Mouse (Mus musculus) kidney, postnatal 0 days (tissue): ENCODE results near the gene Cox18. TPM values are rescaled to one million over a fixed set of nuclear protein-coding genes. Genes with fewer than 3 reads are reported as not detected.

Experiments used
- ATAC-seq: fragments of 200-750 bp; cut with Nextera tagmentation; replicated peaks from 2 replicates; pipeline ENCODE4 v1.8.0; 2017; ENCODE audit warnings: low read depth, moderate number of reproducible peaks, moderate TSS enrichment, moderate library complexity; ENCODE audit not compliant: low FRiP score
- DNase-seq: peaks from one replicate; pipeline ENCODE4 v3.0.0-alpha.2; 2016; ENCODE audit warnings: low spot score
- H3K27ac ChIP-seq: fragments of 300-500 bp; sonication (generic); 2 replicates; pipeline ENCODE4 v1.5.1; 2014; ENCODE audit warnings: mild to moderate bottlenecking
- H3K27me3 ChIP-seq: fragments of 300-500 bp; sonication (generic); 2 replicates; pipeline ENCODE4 v1.6.1; 2014; ENCODE audit warnings: low read length, mixed read lengths; ENCODE audit not compliant: insufficient read depth
- H3K36me3 ChIP-seq: fragments of 300-500 bp; sonication (generic); 2 replicates; pipeline ENCODE4 v1.6.1; 2014; ENCODE audit warnings: low read length, mixed read lengths; ENCODE audit not compliant: insufficient read depth
- H3K4me1 ChIP-seq: fragments of 300-500 bp; sonication (generic); replicated peaks from 2 replicates; pipeline ENCODE4 v1.6.1; 2014; ENCODE audit warnings: antibody characterized with exemption, low read length, mixed read lengths; ENCODE audit not compliant: insufficient read depth
- H3K4me2 ChIP-seq: fragments of 300-500 bp; sonication (generic); 2 replicates; pipeline ENCODE4 v1.6.1; 2014; ENCODE audit warnings: mild to moderate bottlenecking, low read length, moderate library complexity, mixed read lengths
- H3K4me3 ChIP-seq: fragments of 300-500 bp; sonication (generic); replicated peaks from 2 replicates; pipeline ENCODE4 v1.5.1; 2014; ENCODE audit warnings: low read depth, low read length
- H3K9ac ChIP-seq: fragments of 300-500 bp; sonication (generic); 2 replicates; pipeline ENCODE4 v1.6.1; 2014; ENCODE audit warnings: low read depth, low read length
- H3K9me3 ChIP-seq: fragments of 300-500 bp; sonication (generic); replicated peaks from 2 replicates; pipeline ENCODE4 v1.6.1; 2016; ENCODE audit warnings: low read length, inconsistent platforms, mixed read lengths
- CTCF ChIP-seq: IDR thresholded peaks from 2 replicates; pipeline ENCODE4 v1.5.1; 2016; ENCODE audit warnings: antibody characterized with exemption, low read depth, mild to moderate bottlenecking, moderate library complexity
- WGBS: fragments of 180-500 bp; shearing (Covaris S2); extraction: QIAGEN DNeasy Blood & Tissue Kit; methylation state at CpG from one replicate; pipeline ENCODE4 v1.1.7; 2014; 5-methylcytosine and 5-hydroxymethylcytosine counted together
- polyA plus RNA-seq: library from polyadenylated mRNA; unstranded; fragments of >200 nt; fragmentation: Nextera tagmentation; extraction: Ambion mirVana; gene quantifications from 2 replicates; pipeline ENCODE4 v1.2.1, GENCODE M21; 2015

The Cox18 gene
- polyA plus RNA-seq, 1 experiment from 2014 or later: 32.5 TPM

- no peak overlapping the region for H3K27ac ChIP-seq
- 0 out of 2 replicates have a peak, but pooled peaks cover 2% of the 10 kb centered on the region for H3K4me1 ChIP-seq
- H3K9ac ChIP-seq: no peak overlapping the region
- no peak overlapping the region for H3K4me2 ChIP-seq
- 87% methylated on average over 3 of the region's 3 CpGs for WGBS
- no peaks in the 10 kb centered on the region for H3K27me3 ChIP-seq
- DNase-seq (no peak), ATAC-seq (no peak)
- peaks cover 34% of the 10 kb centered on the region for H3K36me3 ChIP-seq
- H3K4me3 ChIP-seq: no peak overlapping the region
- TF ChIP-seq CTCF: no peak
- H3K9me3 ChIP-seq: no peaks in the 10 kb centered on the region
These were observed 6.0 kb downstream of the Cox18 start for GRCm38 (mm10) chr5:90217791-90218190.

GRCm38 (mm10) chr5:90217226-90217625 lies 6.6 kb downstream of the Cox18 start:
- no peak overlapping the region for H3K9ac ChIP-seq
- ATAC-seq (no peak), DNase-seq (no peak)
- H3K36me3 ChIP-seq: peaks cover 34% of the 10 kb centered on the region
- no peaks in the 10 kb centered on the region for H3K27me3 ChIP-seq
- H3K4me3 ChIP-seq: no peak overlapping the region
- no peaks in the 10 kb centered on the region for H3K4me1 ChIP-seq
- H3K9me3 ChIP-seq: no peaks in the 10 kb centered on the region
- no peak for TF ChIP-seq CTCF
- no peak overlapping the region for H3K4me2 ChIP-seq
- no peak overlapping the region for H3K27ac ChIP-seq
- 93% methylated on average over 12 of the region's 12 CpGs for WGBS

- Histone ChIP-seq H3K36me3 (peaks cover 21% of the 10 kb centered on the region), H3K4me1 (no peaks in the 10 kb centered on the region), H3K9me3 (no peaks in the 10 kb centered on the region), H3K4me3 (no peak overlapping the region), H3K9ac (no peak overlapping the region), H3K27me3 (no peaks in the 10 kb centered on the region), H3K27ac (no peak overlapping the region), H3K4me2 (no peak overlapping the region)
- no peak for TF ChIP-seq CTCF
- 97% methylated on average over 12 of the region's 12 CpGs for WGBS
- no peak for ATAC-seq
- no peak for DNase-seq
These were observed 10.4 kb downstream of the Cox18 start for GRCm38 (mm10) chr5:90213356-90213755.

DNA sequence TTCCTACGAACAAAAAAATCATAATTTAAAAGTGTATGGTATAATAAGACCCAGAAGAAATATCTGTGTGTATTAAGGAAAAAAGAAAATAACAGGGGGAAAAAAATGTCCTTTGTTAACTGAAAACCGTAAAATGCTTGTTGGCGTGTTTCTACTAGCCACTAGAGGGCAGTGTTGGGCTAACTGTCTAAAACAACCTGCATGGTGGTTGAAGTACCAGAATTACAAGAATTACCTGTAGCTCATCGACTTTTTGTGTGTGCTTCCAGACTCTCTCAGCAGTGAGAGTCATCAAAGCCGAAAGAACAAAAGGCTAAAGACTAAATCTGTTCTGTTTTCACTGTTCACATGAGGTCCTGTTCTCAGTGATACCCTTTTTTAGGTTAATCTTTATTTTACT lies 20.6 kb downstream of the Cox18 start:
- no peaks in the 10 kb centered on the region for H3K4me1 ChIP-seq
- no peak overlapping the region for H3K4me2 ChIP-seq
- 19% methylated on average over 5 of the region's 5 CpGs for WGBS
- H3K4me3 ChIP-seq: no peak overlapping the region
- H3K9me3 ChIP-seq: no peaks in the 10 kb centered on the region
- ATAC-seq (no peak), DNase-seq (peak; percentile 82)
- no peak overlapping the region for H3K9ac ChIP-seq
- no peak overlapping the region for H3K27ac ChIP-seq
- peak; percentile 89 for TF ChIP-seq CTCF
- no peaks in the 10 kb centered on the region for H3K36me3 ChIP-seq
- no peaks in the 10 kb centered on the region for H3K27me3 ChIP-seq

DNA sequence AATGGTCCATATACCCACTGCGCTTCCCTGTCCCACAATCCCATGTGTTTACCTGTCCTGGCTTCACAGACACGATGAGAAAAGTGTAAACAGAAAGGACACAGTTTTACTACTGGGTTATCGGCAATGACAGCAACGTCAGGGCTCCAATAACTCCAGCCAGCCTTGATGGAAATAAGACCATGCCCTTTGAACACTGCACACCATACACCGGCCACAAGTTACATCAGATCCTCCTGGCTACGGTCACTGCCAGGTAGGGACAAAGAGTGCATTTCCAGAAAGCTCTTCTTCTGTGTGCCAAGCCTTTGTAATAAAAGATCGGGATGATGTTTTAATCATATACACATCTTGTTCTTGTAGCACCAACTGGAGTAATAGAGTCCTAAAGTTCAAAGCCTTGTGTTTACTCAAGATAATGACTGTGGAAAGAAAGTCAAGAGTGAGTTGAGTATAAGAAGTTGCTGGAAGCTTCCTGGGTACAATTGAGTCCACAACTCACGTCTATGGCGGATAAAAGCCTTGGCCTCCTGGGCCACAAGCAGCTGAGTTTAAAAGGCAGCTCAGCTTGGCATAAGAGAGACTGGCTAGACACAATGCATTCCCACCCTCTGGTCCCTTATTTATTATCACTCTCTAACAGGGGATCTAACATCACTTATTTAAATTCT lies 21.2 kb downstream of the Cox18 start:
- no peak for ATAC-seq
- Histone ChIP-seq H3K27me3 (no peaks in the 10 kb centered on the region), H3K4me1 (no peaks in the 10 kb centered on the region), H3K36me3 (no peaks in the 10 kb centered on the region), H3K9me3 (no peaks in the 10 kb centered on the region), H3K4me2 (no peak overlapping the region), H3K27ac (no peak overlapping the region), H3K9ac (no peak overlapping the region), H3K4me3 (no peak overlapping the region)
- WGBS: 80% methylated on average over 9 of the region's 9 CpGs
- DNase-seq: no peak
- no peak for TF ChIP-seq CTCF

GRCm38 (mm10) chr5:90199922-90200632 lies 23.7 kb downstream of the Cox18 start:
- H3K9me3 ChIP-seq: no peaks in the 10 kb centered on the region
- ATAC-seq (no peak), DNase-seq (no peak)
- H3K4me3 ChIP-seq: no peak overlapping the region
- no peak overlapping the region for H3K27ac ChIP-seq
- no peak overlapping the region for H3K4me2 ChIP-seq
- no peaks in the 10 kb centered on the region for H3K27me3 ChIP-seq
- WGBS: 46% methylated on average over 16 of the region's 16 CpGs
- no peak for TF ChIP-seq CTCF
- no peak overlapping the region for H3K9ac ChIP-seq
- no peaks in the 10 kb centered on the region for H3K36me3 ChIP-seq
- no peaks in the 10 kb centered on the region for H3K4me1 ChIP-seq
